Mouse (Mus musculus): Measurements from ENCODE around the gene Hist1h2bk.

The Hist1h2bk gene

DNA sequence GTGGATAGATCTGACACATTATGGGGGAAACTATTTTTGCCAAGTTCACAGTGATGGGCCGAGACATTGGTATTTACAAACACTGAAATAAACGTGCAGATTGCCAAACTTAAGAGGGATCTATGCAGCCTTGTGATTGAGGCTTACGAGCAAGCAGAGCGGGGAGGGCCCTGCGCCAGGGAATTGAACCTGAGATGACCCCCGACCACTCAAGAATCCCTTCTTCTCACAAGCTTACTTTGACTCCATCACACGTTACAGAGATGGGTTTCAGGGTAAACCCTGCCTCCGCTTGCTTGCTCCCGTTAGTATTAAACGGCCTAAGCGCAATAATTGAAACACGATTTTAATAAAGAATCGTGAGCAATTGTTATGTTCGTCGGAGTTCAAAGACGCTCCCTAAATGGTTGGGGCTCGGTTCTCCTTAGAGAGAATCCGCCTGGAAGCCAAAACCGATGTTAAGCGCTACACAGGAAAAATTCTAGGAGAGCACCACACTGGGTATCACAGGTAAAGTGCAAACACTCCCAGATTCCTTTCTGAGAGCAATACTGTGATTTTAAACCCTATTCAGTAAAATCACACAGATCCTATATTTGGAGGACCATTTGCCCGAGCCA, 38.4 kb upstream of the Hist1h2bk start:
- H3K9me3 ChIP-seq (ENCODE audit: low read length) = no peaks in the 10 kb centered on the region
- H3K36me3 ChIP-seq (ENCODE audit: insufficient read depth, low read length) = no peaks in the 10 kb centered on the region
- H3K4me1 ChIP-seq (replicated peaks; ENCODE audit: low read depth, low read length) = peaks cover 60% of the 10 kb centered on the region
- peaks cover 67% of the 10 kb centered on the region for H3K27me3 ChIP-seq (ENCODE audit: insufficient read depth, low read length)
- TF ChIP-seq NANOG (IDR thresholded peaks at IDR 0.05; ENCODE audit: borderline replicate concordance, low read length) (no peak), POU5F1 (IDR thresholded peaks at IDR 0.05; ENCODE audit: borderline replicate concordance, low read length) (no peak), CTCF (conservative IDR thresholded peaks at IDR 0.05; ENCODE audit: low read length) (no peak)
- H3K4me3 ChIP-seq (replicated peaks; ENCODE audit: low read length) = peak overlapping the region; percentile 78

DNA sequence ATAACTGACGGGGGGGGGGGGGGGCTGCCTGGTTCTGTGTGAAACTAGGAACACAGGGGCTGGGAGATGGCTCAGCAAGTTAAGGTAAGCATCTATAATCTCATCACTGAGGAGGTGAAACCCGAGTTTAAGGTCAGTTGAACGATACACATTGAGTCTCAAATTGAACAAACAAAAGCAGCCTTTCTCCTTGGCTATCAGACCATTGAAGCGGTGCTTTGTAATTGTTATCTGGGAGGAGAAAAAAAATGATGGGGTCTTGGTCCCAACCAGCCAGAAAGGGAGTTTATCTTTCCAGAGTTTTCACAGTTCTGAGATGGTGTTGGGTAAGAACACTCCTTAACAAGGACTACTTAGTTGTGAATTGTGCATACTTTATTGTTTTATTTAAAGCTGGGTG, 37.8 kb upstream of the Hist1h2bk start:
- Histone ChIP-seq H3K4me3 (replicated peaks; ENCODE audit: low read length) (peak overlapping the region; percentile 78), H3K4me1 (replicated peaks; ENCODE audit: low read depth, low read length) (peaks cover 55% of the 10 kb centered on the region), H3K27me3 (ENCODE audit: insufficient read depth, low read length) (peaks cover 72% of the 10 kb centered on the region), H3K36me3 (ENCODE audit: insufficient read depth, low read length) (no peaks in the 10 kb centered on the region), H3K9me3 (ENCODE audit: low read length) (no peaks in the 10 kb centered on the region)
- peak; percentile 89 for TF ChIP-seq NANOG (IDR thresholded peaks at IDR 0.05; ENCODE audit: borderline replicate concordance, low read length)
- TF ChIP-seq POU5F1 (IDR thresholded peaks at IDR 0.05; ENCODE audit: borderline replicate concordance, low read length) = no peak
- TF ChIP-seq CTCF (conservative IDR thresholded peaks at IDR 0.05; ENCODE audit: low read length) = no peak

DNA sequence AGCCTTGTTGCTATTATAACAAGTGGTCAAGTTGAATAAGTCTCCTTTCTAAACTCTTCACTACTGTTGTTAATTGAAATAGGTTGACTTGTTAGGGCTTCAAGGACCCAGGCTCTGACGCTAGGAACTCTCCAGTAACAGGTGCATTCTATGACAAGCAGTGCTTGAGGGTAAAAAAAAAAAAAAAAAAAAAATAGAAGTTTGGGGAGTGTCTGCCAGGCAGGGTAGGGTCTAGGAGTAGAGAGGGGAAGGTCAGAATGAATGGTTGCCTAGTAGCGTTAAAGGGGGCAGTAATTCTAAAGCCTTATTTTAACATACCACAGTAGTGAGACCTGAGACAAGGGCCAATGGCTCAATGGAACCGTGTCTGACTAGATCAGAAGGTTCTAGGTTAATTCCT, 37.3 kb upstream of the Hist1h2bk start:
- Histone ChIP-seq H3K4me1 (replicated peaks; ENCODE audit: low read depth, low read length) (peaks cover 52% of the 10 kb centered on the region), H3K36me3 (ENCODE audit: insufficient read depth, low read length) (no peaks in the 10 kb centered on the region), H3K4me3 (replicated peaks; ENCODE audit: low read length) (no peak overlapping the region), H3K27me3 (ENCODE audit: insufficient read depth, low read length) (peaks cover 78% of the 10 kb centered on the region), H3K9me3 (ENCODE audit: low read length) (no peaks in the 10 kb centered on the region)
- TF ChIP-seq POU5F1 (IDR thresholded peaks at IDR 0.05; ENCODE audit: borderline replicate concordance, low read length) (no peak), CTCF (conservative IDR thresholded peaks at IDR 0.05; ENCODE audit: low read length) (no peak), NANOG (IDR thresholded peaks at IDR 0.05; ENCODE audit: borderline replicate concordance, low read length) (no peak)

DNA sequence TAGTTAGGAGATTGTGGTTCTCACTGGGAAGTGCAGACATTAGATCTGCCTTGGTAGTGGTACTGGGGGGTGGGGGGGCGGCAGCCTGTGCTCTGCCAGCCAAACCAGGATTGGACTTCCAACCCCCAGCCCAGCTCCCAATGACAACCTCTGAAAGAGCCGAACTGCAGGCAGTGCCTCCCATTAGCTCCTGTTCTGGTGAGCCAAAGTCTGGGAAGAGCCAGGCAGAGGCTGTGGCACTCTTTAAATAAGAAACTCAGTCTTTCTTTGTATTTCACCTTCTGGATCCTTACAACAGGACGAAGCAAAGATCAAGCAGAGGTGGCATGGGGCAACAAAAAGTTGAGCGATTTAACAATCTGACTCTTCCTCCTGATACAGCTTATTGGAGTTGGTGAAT, 36.5 kb upstream of the Hist1h2bk start:
- Histone ChIP-seq H3K9me3 (ENCODE audit: low read length) (no peaks in the 10 kb centered on the region), H3K36me3 (ENCODE audit: insufficient read depth, low read length) (no peaks in the 10 kb centered on the region), H3K4me3 (replicated peaks; ENCODE audit: low read length) (no peak overlapping the region), H3K4me1 (replicated peaks; ENCODE audit: low read depth, low read length) (peaks cover 52% of the 10 kb centered on the region), H3K27me3 (ENCODE audit: insufficient read depth, low read length) (peaks cover 85% of the 10 kb centered on the region)
- TF ChIP-seq POU5F1 (IDR thresholded peaks at IDR 0.05; ENCODE audit: borderline replicate concordance, low read length) (no peak), NANOG (IDR thresholded peaks at IDR 0.05; ENCODE audit: borderline replicate concordance, low read length) (no peak), CTCF (conservative IDR thresholded peaks at IDR 0.05; ENCODE audit: low read length) (no peak)

DNA sequence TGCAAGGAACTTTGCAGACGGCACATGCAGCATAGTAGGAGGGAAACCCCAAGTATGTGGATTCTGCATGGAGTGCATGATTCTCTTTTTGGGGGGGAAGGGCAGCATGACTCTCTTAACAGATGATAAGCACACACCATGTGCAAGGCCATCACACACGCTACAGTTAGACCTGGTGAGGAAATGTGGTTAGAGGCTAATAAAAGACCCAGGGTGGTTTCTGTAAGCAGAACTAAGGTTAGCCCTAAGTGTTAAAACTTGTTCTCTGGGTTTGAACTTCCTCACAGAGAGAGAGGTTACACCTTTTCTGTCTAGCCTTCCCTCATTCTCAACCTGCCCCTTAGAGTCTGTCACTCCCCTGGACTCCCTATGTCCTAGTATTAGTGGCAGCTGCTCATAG, 34.3 kb upstream of the Hist1h2bk start:
- no peak for TF ChIP-seq CTCF (conservative IDR thresholded peaks at IDR 0.05; ENCODE audit: low read length)
- TF ChIP-seq POU5F1 (IDR thresholded peaks at IDR 0.05; ENCODE audit: borderline replicate concordance, low read length) = no peak
- no peak for TF ChIP-seq NANOG (IDR thresholded peaks at IDR 0.05; ENCODE audit: borderline replicate concordance, low read length)
- Histone ChIP-seq H3K36me3 (ENCODE audit: insufficient read depth, low read length) (no peaks in the 10 kb centered on the region), H3K4me3 (replicated peaks; ENCODE audit: low read length) (no peak overlapping the region), H3K27me3 (ENCODE audit: insufficient read depth, low read length) (peaks cover 94% of the 10 kb centered on the region), H3K9me3 (ENCODE audit: low read length) (no peaks in the 10 kb centered on the region), H3K4me1 (replicated peaks; ENCODE audit: low read depth, low read length) (peaks cover 39% of the 10 kb centered on the region)

DNA sequence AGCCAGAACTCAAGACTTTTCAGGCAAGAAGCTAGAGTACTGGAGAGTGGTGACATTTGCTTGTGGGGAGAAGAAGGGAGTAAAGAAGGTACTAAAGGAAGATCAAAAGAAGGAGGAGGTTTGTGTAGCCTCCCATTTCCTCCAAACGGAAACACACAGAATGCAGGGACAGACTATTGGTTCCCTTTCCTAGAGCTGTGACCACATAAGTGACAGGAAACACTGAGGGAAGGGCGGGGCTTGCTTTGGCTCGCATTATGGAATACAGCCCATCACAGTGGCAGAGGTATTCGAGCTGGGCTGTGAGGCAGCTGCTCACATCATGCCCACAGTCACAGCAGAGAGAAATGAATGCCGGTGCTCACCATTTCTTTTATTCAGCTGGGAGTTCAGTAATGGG, 33.8 kb upstream of the Hist1h2bk start:
- peaks cover 96% of the 10 kb centered on the region for H3K27me3 ChIP-seq (ENCODE audit: insufficient read depth, low read length)
- peaks cover 36% of the 10 kb centered on the region for H3K4me1 ChIP-seq (replicated peaks; ENCODE audit: low read depth, low read length)
- H3K36me3 ChIP-seq (ENCODE audit: insufficient read depth, low read length) = no peaks in the 10 kb centered on the region
- H3K9me3 ChIP-seq (ENCODE audit: low read length) = no peaks in the 10 kb centered on the region
- no peak for TF ChIP-seq CTCF (conservative IDR thresholded peaks at IDR 0.05; ENCODE audit: low read length)
- no peak for TF ChIP-seq NANOG (IDR thresholded peaks at IDR 0.05; ENCODE audit: borderline replicate concordance, low read length)
- no peak for TF ChIP-seq POU5F1 (IDR thresholded peaks at IDR 0.05; ENCODE audit: borderline replicate concordance, low read length)
- H3K4me3 ChIP-seq (replicated peaks; ENCODE audit: low read length) = no peak overlapping the region

DNA sequence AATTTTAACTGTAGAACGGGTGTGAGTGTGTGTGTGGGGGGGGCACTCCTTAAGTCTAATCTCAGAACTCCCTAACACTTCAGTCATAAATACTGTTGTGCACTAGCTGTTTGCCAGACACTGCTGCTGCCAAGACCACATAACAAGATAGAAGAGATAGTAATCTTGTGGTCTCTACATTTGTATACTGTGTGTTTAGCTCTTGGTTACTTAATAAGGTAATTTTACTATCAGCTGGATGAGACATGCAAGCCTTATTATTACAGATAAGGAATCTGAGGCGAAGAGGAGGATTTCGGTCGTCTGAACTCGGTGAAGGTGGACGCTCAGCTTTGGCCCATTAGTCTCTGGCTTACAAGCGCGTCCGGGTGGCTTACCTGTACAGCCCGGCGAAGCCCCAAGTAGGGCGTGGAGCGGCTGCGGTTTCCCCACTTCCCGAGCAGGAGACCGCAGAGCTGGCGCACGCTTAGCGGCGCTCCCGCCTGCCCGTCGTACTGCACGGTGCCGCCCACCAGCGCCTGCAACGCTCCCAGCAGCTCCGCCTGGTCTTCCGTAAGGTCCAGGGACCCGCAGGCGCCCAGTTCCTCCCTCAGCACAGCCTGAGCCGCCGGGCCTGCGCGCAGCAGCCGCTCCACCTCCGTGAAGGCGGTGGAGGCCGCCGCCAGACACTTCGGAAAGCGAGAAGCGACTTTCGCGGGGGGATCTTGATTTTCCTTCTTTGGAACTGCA, 29.9 kb upstream of the Hist1h2bk start:
- Histone ChIP-seq H3K27me3 (ENCODE audit: insufficient read depth, low read length) (peaks cover 97% of the 10 kb centered on the region), H3K36me3 (ENCODE audit: insufficient read depth, low read length) (no peaks in the 10 kb centered on the region), H3K4me3 (replicated peaks; ENCODE audit: low read length) (peak overlapping the region; percentile 89), H3K9me3 (ENCODE audit: low read length) (no peaks in the 10 kb centered on the region), H3K4me1 (replicated peaks; ENCODE audit: low read depth, low read length) (peaks cover 28% of the 10 kb centered on the region)
- TF ChIP-seq NANOG (IDR thresholded peaks at IDR 0.05; ENCODE audit: borderline replicate concordance, low read length) = no peak
- TF ChIP-seq POU5F1 (IDR thresholded peaks at IDR 0.05; ENCODE audit: borderline replicate concordance, low read length) = no peak
- TF ChIP-seq CTCF (conservative IDR thresholded peaks at IDR 0.05; ENCODE audit: low read length) = no peak

DNA sequence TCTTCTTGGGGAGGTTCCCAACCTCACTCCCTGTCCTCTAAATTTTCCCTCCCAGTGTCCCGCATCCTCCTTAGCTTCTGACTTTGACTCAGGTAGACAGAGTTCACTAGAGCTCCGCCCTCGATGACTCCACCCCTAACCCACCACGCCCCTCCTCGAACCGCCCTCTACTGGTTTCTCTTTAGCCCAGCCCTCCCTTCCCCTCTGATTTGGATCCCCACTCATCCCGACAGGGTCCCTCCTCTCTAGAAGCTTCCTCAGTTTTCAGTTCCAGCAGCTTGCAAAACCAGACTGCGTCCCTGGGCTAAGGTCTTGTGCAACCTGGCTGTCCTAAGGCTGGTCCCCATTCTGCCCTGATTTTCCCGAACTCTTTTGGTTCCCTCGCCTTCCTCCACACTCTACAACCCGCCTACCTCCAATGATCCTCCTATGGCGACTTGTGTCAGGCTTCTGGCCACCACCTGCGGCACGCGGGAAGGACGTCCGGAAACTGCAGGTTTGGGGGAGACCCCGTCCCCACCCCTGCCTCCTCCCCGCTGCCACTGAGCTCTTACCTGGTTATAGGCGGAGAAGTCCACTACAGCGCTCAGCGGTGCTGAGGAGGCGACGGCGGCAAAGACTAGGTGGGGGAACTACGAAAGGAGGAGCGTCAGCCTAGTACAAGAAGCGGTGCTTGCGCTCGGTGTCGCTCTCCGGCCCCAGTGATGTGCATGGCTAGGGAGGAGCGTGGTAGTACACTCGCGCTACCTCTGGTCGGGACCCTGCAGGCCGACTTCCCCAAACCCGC, 29.1 kb upstream of the Hist1h2bk start:
- no peaks in the 10 kb centered on the region for H3K36me3 ChIP-seq (ENCODE audit: insufficient read depth, low read length)
- peaks cover 96% of the 10 kb centered on the region for H3K27me3 ChIP-seq (ENCODE audit: insufficient read depth, low read length)
- TF ChIP-seq NANOG (IDR thresholded peaks at IDR 0.05; ENCODE audit: borderline replicate concordance, low read length) (no peak), POU5F1 (IDR thresholded peaks at IDR 0.05; ENCODE audit: borderline replicate concordance, low read length) (no peak), CTCF (conservative IDR thresholded peaks at IDR 0.05; ENCODE audit: low read length) (no peak)
- H3K4me3 ChIP-seq (replicated peaks; ENCODE audit: low read length) = peak overlapping the region; percentile 89
- H3K4me1 ChIP-seq (replicated peaks; ENCODE audit: low read depth, low read length) = peaks cover 24% of the 10 kb centered on the region
- no peaks in the 10 kb centered on the region for H3K9me3 ChIP-seq (ENCODE audit: low read length)

Measured in E14TG2a.4 (cell line).